Mouse (Mus musculus) G1E (cell line): ENCODE measurements at regions not wholly inside any gene's neighbourhood (a gene's known extent, or its start where the extent isn't known, plus 50 kb on each side); places are given as distances from the start of the nearest gene placed in this dataset.

ENCODE experiments used
- CTCF ChIP-seq: IDR thresholded peaks from 2 replicates; pipeline ENCODE4 v1.5.1; 2012; ENCODE audit warnings: low read depth, low read length, inconsistent platforms, mixed read lengths
- GATA1 ChIP-seq: IDR thresholded peaks from 2 replicates; pipeline ENCODE4 v1.6.1; 2012; ENCODE audit warnings: borderline replicate concordance, low read length, inconsistent platforms, mixed read lengths
- TAL1 ChIP-seq: conservative IDR thresholded peaks from 2 replicates; pipeline ENCODE4 v1.6.1; 2012; ENCODE audit warnings: low read depth, low read length, inconsistent platforms, mixed read lengths

- TF ChIP-seq CTCF (no peak), GATA1 (no peak), TAL1 (no peak)
Measured at GRCm38 (mm10) chr8:92738080-92738479, 64.0 kb downstream of the Irx6 start.
